Mouse (Mus musculus): Measurements from ENCODE around the gene Eif3k. TPM values are rescaled to one million over a fixed set of nuclear protein-coding genes. Genes with fewer than 3 reads are reported as not detected.
A peak's percentile ranks its signal among the peaks of the same experiment; 100 is the strongest.

The Eif3k gene
- polyA plus RNA-seq, 1 experiment = 379 TPM

DNA sequence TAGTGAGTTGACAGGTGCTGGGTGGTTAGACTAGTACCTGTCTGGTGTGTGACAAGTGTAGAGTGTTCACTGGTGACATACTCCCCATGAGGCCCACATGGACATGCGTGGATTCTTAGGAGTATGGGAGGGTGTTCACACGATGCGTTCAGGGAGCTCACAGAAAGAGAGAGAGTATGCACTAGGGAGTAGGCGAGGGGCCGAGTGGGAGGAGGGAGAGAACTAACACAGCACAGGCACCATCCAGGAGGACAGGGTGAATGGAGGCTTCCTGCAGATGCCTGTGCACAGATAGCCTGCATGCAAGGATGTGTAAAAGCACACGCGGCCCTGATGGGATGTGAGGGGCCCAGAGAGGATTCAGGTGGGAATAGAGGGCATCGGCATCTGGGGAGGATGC, 40.8 kb upstream of the Eif3k start:
- TF ChIP-seq POLR2A (IDR thresholded peaks at IDR 0.05; ENCODE audit: control insufficient read depth, low read depth, low read length) (no peak), CTCF (IDR thresholded peaks at IDR 0.05; ENCODE audit: control insufficient read depth, insufficient read depth, insufficient replicate concordance, low read depth, low read length) (no peak)
- H3K27me3 ChIP-seq (ENCODE audit: control insufficient read depth, insufficient read depth, low read length) = no peaks in the 10 kb centered on the region
- no peak overlapping the region for H3K4me3 ChIP-seq (ENCODE audit: control insufficient read depth, low read depth, low read length)
- H3K27ac ChIP-seq (ENCODE audit: control insufficient read depth, insufficient read depth, low read depth, low read length) = no peak overlapping the region
- H3K4me1 ChIP-seq (ENCODE audit: control insufficient read depth, insufficient read depth, low read length) = peaks cover 13% of the 10 kb centered on the region
- no peaks in the 10 kb centered on the region for H3K36me3 ChIP-seq (ENCODE audit: control insufficient read depth, insufficient read depth, low read length)

DNA sequence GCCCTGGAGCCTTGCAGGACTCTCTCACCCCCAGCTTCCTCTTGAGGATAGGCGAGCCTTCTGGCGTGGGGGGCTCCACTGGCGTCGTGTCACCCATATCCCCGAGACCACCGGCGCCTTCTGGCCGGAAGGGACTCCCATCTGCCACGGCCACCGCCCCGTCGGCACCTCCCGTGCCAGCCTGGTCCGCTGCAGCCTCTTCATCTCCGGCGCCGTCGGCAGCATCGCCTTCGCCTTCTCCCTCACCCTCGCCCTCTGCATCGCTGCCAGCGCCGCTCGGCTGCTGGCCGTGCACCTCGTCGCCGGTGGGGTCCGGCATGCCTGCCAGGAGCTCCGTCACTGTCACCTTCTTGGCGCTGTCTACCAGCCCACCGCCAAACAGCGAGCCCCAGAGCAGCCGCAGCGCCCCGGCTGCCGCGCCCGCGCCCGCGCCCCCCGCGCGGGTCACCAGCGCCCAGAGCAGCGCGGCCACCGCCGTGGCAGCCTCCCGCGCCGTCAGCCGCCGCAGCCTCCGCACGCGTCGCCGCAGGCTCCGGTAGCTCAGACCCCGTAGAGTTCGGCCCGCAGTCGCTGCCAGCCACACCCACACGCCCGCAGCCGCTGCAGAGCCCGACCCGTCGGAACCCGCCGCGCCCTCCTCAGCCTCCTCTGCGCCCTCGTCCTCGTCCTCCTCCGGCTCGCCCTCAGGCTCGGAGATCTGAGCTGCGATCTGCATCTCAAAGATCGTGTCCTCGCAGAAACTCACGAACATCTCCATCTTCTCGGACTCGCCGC, 38.0 kb upstream of the Eif3k start:
- Histone ChIP-seq H3K27me3 (ENCODE audit: control insufficient read depth, insufficient read depth, low read length) (no peaks in the 10 kb centered on the region), H3K4me3 (ENCODE audit: control insufficient read depth, low read depth, low read length) (peak overlapping the region; percentile 31), H3K4me1 (ENCODE audit: control insufficient read depth, insufficient read depth, low read length) (peaks cover 13% of the 10 kb centered on the region), H3K36me3 (ENCODE audit: control insufficient read depth, insufficient read depth, low read length) (no peaks in the 10 kb centered on the region), H3K27ac (ENCODE audit: control insufficient read depth, insufficient read depth, low read depth, low read length) (no peak overlapping the region)
- TF ChIP-seq CTCF (IDR thresholded peaks at IDR 0.05; ENCODE audit: control insufficient read depth, insufficient read depth, insufficient replicate concordance, low read depth, low read length) = no peak
- no peak for TF ChIP-seq POLR2A (IDR thresholded peaks at IDR 0.05; ENCODE audit: control insufficient read depth, low read depth, low read length)

DNA sequence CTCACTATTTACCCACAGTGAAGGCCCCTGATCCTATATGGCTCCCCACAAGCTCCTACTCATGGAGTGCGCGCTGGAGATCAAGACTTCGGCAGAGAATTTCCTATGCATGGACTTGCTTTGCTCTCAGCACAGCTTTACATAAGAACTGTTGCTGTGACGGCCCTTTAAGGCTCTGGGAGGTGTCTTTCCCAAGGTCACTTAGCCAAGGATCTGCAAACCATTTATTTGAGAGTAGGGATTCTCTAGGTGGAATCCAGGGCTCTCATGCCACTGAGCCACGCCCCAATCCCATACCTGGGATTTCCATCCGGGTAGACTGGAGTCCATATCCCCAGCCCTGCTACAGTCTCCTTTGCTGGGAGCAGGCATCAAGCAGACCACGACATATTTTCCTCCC, 35.6 kb upstream of the Eif3k start:
- no peaks in the 10 kb centered on the region for H3K36me3 ChIP-seq (ENCODE audit: control insufficient read depth, insufficient read depth, low read length)
- peaks cover 6% of the 10 kb centered on the region for H3K4me1 ChIP-seq (ENCODE audit: control insufficient read depth, insufficient read depth, low read length)
- TF ChIP-seq CTCF (IDR thresholded peaks at IDR 0.05; ENCODE audit: control insufficient read depth, insufficient read depth, insufficient replicate concordance, low read depth, low read length) (no peak), POLR2A (IDR thresholded peaks at IDR 0.05; ENCODE audit: control insufficient read depth, low read depth, low read length) (no peak)
- no peak overlapping the region for H3K4me3 ChIP-seq (ENCODE audit: control insufficient read depth, low read depth, low read length)
- H3K27me3 ChIP-seq (ENCODE audit: control insufficient read depth, insufficient read depth, low read length) = no peaks in the 10 kb centered on the region
- H3K27ac ChIP-seq (ENCODE audit: control insufficient read depth, insufficient read depth, low read depth, low read length) = no peak overlapping the region

DNA sequence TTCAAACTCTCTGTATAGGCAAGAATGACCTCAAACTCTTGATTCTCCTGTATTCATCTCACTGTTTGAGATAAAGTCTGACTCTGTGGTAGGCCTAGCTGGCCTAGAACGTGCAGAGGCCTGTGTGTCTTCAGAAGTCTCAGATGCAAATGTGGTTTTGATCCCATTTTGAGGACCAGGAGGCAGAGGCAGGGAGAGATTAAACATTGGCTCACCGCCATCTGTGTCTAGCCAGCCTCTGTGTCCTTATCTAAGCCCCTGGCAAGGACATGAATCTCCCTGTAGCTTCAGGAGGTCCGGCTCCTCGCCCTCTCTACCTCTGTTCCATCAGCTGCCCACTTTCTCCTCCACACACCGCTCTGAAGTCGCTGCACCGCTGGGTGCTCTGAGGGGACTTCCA, 34.8 kb upstream of the Eif3k start:
- no peaks in the 10 kb centered on the region for H3K27me3 ChIP-seq (ENCODE audit: control insufficient read depth, insufficient read depth, low read length)
- peaks cover 6% of the 10 kb centered on the region for H3K4me1 ChIP-seq (ENCODE audit: control insufficient read depth, insufficient read depth, low read length)
- H3K27ac ChIP-seq (ENCODE audit: control insufficient read depth, insufficient read depth, low read depth, low read length) = no peak overlapping the region
- no peaks in the 10 kb centered on the region for H3K36me3 ChIP-seq (ENCODE audit: control insufficient read depth, insufficient read depth, low read length)
- TF ChIP-seq POLR2A (IDR thresholded peaks at IDR 0.05; ENCODE audit: control insufficient read depth, low read depth, low read length) = no peak
- TF ChIP-seq CTCF (IDR thresholded peaks at IDR 0.05; ENCODE audit: control insufficient read depth, insufficient read depth, insufficient replicate concordance, low read depth, low read length) = no peak
- H3K4me3 ChIP-seq (ENCODE audit: control insufficient read depth, low read depth, low read length) = no peak overlapping the region

DNA sequence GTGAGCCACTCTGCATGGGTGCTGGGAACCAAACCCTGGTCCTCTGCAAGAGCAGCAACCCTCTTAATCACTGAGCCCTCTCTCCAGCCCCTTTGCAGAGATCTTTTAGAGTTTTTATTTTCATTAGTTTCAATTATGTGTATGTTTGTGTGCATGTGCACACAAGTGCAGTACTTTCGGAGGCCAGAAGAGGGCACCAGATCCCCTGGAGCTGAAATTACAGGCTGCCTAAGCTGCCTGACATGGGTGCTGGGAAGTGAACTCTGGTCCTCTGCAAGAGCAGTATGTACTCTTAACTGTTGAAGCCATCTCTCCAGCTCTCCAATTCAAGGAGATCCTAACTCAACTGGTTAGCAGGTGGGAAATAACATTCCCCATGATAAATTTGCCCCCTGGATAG, 33.3 kb upstream of the Eif3k start:
- H3K27me3 ChIP-seq (ENCODE audit: control insufficient read depth, insufficient read depth, low read length) = no peaks in the 10 kb centered on the region
- H3K36me3 ChIP-seq (ENCODE audit: control insufficient read depth, insufficient read depth, low read length) = no peaks in the 10 kb centered on the region
- no peak overlapping the region for H3K4me3 ChIP-seq (ENCODE audit: control insufficient read depth, low read depth, low read length)
- H3K4me1 ChIP-seq (ENCODE audit: control insufficient read depth, insufficient read depth, low read length) = peaks cover 6% of the 10 kb centered on the region
- TF ChIP-seq POLR2A (IDR thresholded peaks at IDR 0.05; ENCODE audit: control insufficient read depth, low read depth, low read length) (no peak), CTCF (IDR thresholded peaks at IDR 0.05; ENCODE audit: control insufficient read depth, insufficient read depth, insufficient replicate concordance, low read depth, low read length) (peak; percentile 60; the same call in 1 of the 2 replicates)
- no peak overlapping the region for H3K27ac ChIP-seq (ENCODE audit: control insufficient read depth, insufficient read depth, low read depth, low read length)

DNA sequence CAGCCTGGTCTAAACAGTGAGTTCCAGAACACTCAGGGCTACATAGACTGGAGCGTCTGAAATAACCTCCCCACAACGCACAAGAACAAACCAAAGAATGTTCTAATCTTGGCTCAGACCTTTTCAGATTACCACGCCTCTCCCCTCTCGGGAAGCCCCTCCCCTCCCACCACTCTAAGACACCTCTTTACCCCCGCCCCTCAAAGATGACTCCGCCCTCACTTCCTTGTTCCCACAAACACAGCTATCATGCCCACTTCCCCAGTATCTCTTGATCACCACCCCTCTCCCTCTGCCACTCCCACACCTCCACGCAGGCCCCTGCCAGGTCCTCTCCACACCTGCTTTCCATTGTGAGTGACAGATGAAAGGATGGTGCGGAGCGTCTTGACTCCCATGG, 27.1 kb upstream of the Eif3k start:
- TF ChIP-seq CTCF (IDR thresholded peaks at IDR 0.05; ENCODE audit: control insufficient read depth, insufficient read depth, insufficient replicate concordance, low read depth, low read length) (no peak), POLR2A (IDR thresholded peaks at IDR 0.05; ENCODE audit: control insufficient read depth, low read depth, low read length) (no peak)
- H3K27me3 ChIP-seq (ENCODE audit: control insufficient read depth, insufficient read depth, low read length) = no peaks in the 10 kb centered on the region
- no peaks in the 10 kb centered on the region for H3K36me3 ChIP-seq (ENCODE audit: control insufficient read depth, insufficient read depth, low read length)
- H3K4me3 ChIP-seq (ENCODE audit: control insufficient read depth, low read depth, low read length) = no peak overlapping the region
- H3K4me1 ChIP-seq (ENCODE audit: control insufficient read depth, insufficient read depth, low read length) = peaks cover 2% of the 10 kb centered on the region
- no peak overlapping the region for H3K27ac ChIP-seq (ENCODE audit: control insufficient read depth, insufficient read depth, low read depth, low read length)

DNA sequence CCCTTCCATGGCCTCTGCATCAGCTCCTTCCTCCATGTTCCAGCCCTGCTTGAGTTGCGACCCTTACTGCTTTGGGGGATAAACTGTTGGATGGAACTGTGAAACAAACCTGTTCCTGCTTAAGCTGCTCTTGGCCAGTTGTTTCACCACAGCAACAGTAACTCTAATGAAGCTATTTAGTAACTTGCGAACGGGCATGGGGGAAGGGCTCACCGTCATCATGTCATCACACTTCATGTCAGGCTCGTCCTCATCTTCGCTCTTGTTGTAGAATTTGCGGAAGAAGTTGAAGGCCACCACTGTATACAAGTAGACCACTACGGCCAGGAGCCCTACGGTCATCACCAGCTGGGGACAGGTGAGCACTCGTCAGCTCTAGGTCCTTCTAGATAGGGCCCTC, 26.5 kb upstream of the Eif3k start:
- no peaks in the 10 kb centered on the region for H3K36me3 ChIP-seq (ENCODE audit: control insufficient read depth, insufficient read depth, low read length)
- no peaks in the 10 kb centered on the region for H3K27me3 ChIP-seq (ENCODE audit: control insufficient read depth, insufficient read depth, low read length)
- no peak overlapping the region for H3K4me3 ChIP-seq (ENCODE audit: control insufficient read depth, low read depth, low read length)
- TF ChIP-seq POLR2A (IDR thresholded peaks at IDR 0.05; ENCODE audit: control insufficient read depth, low read depth, low read length) (no peak), CTCF (IDR thresholded peaks at IDR 0.05; ENCODE audit: control insufficient read depth, insufficient read depth, insufficient replicate concordance, low read depth, low read length) (no peak)
- no peak overlapping the region for H3K27ac ChIP-seq (ENCODE audit: control insufficient read depth, insufficient read depth, low read depth, low read length)
- H3K4me1 ChIP-seq (ENCODE audit: control insufficient read depth, insufficient read depth, low read length) = peaks cover 2% of the 10 kb centered on the region

Data from testis, adult 2 months (tissue).